25 mouse cellular contexts compared by ENCODE assay signal in the genomic region with DNA sequence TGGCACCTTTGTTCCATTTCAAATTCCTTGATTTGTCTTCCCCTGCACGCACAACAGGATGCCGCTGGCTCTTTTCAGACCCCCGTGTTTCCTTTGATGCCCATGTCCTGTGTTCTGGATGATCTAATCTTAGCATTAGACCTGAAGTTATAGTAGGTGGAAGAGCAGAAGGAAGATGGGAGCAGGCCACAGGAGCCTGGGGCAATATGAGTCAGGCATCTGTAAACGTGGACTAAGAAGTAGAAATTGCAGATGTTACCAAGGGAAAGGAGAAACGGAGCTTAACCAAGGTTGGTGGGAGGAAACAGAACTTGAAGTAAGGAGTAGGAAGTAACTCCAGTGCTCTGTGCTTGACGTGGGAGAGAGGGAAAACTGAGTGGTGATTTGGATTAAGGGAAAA.
"Had no signal": no experiment of that assay in that cellular context is flagged by ENCODE, and none has a peak within 500 bp of the region (broad histone marks: within the 10 kb centered on the region; RNA-seq: fewer than 3 reads in every experiment).

No protein-coding gene starts in this region.

- H3K4me2 ChIP-seq: heart, embryonic 12.5 days; hindbrain, embryonic 13.5 days; hindbrain, embryonic 15.5 days; kidney, embryonic 15.5 days; limb, embryonic 12.5 days; liver, embryonic 11.5 days; liver, embryonic 13.5 days had no signal

- DNase-seq: gastrocnemius, postnatal 14 days; gastrocnemius, postnatal 36 days; heart, adult 18-20 months; heart, postnatal 10 days; heart, postnatal 36 days; kidney, adult 11 months; kidney, adult 2 months; kidney, adult 9 months; kidney, postnatal 14 days; kidney, postnatal 36 days; layer of hippocampus, adult 9-11 months; layer of hippocampus, postnatal 36 days; liver; liver, embryonic 13.5 days had no signal

- H3K9ac ChIP-seq: heart, embryonic 12.5 days; hindbrain, embryonic 13.5 days; hindbrain, embryonic 15.5 days; kidney, embryonic 15.5 days; limb, embryonic 12.5 days; liver, embryonic 13.5 days had no signal

- H3K27ac ChIP-seq: heart, embryonic 10.5 days; hindbrain, embryonic 13.5 days; hindbrain, embryonic 15.5 days; hindbrain, postnatal 0 days; kidney, embryonic 15.5 days; kidney, postnatal 0 days; limb, embryonic 10.5 days; limb, embryonic 12.5 days; liver, embryonic 13.5 days had no signal

- H3K36me3 ChIP-seq: heart, embryonic 10.5 days; heart, embryonic 12.5 days; hindbrain, embryonic 13.5 days; hindbrain, embryonic 15.5 days; kidney, embryonic 15.5 days; limb, embryonic 10.5 days; limb, embryonic 12.5 days; liver, embryonic 13.5 days had no signal

- H3K4me3 ChIP-seq: heart, embryonic 10.5 days; heart, embryonic 12.5 days; hindbrain, embryonic 13.5 days; hindbrain, embryonic 15.5 days; kidney, embryonic 15.5 days; limb, embryonic 10.5 days; limb, embryonic 12.5 days; liver, embryonic 13.5 days had no signal

- H3K9me3 ChIP-seq: heart, embryonic 10.5 days; heart, embryonic 12.5 days; hindbrain, embryonic 13.5 days; hindbrain, embryonic 15.5 days; kidney, embryonic 15.5 days; limb, embryonic 10.5 days; limb, embryonic 12.5 days; liver, embryonic 13.5 days had no signal

- ATAC-seq: hindbrain, postnatal 0 days; intestine, embryonic 16.5 days had no signal

- H3K27me3 ChIP-seq: heart, embryonic 12.5 days; hindbrain, embryonic 13.5 days; hindbrain, embryonic 15.5 days; kidney, embryonic 15.5 days; limb, embryonic 12.5 days; liver, embryonic 13.5 days had no signal

- H3K4me1 ChIP-seq: hindbrain, embryonic 13.5 days; hindbrain, embryonic 15.5 days; kidney, embryonic 15.5 days; limb, embryonic 10.5 days; limb, embryonic 12.5 days; liver, embryonic 13.5 days had no signal
